Mouse (Mus musculus): ENCODE measurements around the gene Prkab2. TPM values are rescaled to one million over a fixed set of nuclear protein-coding genes. Genes with fewer than 3 reads are reported as not detected.

Gene Prkab2
- total and polyA plus RNA-seq, 3 experiments: 0.68 to 1.5 (median 1.4) TPM

GRCm38 (mm10) chr3:97649469-97649868, 8.5 kb upstream of the Prkab2 start:
- Histone ChIP-seq H3K9ac (ENCODE audit: insufficient read depth, low read depth) (no peak overlapping the region), H3K27me3 (replicated peaks) (peaks cover 4% of the 10 kb centered on the region), H3K9me3 (replicated peaks; ENCODE audit: low read length) (peaks cover 2% of the 10 kb centered on the region), H3K4me1 (ENCODE audit: control insufficient read depth in 1 of 2, insufficient read depth in 2 of 2) (no peaks in the 10 kb centered on the region), H3K27ac (ENCODE audit: insufficient read depth, low read depth) (no peak overlapping the region), H3K4me3 (replicated peaks in 1 of 3; ENCODE audit: low read depth in 2 of 3, low read length in 2 of 3, poor library complexity in 1 of 3) (no peak overlapping the region), H3K36me3 (replicated peaks in 1 of 2; ENCODE audit: control insufficient read depth in 1 of 2, insufficient read depth in 1 of 2, low read length in 1 of 2) (no peaks in the 10 kb centered on the region), H3K79me2 (replicated peaks; ENCODE audit: control insufficient read depth, extremely low read depth, insufficient read depth, poor library complexity, severe bottlenecking) (no peaks in the 10 kb centered on the region), H3K4me2 (ENCODE audit: insufficient read depth, low read depth, poor library complexity, severe bottlenecking) (no peak overlapping the region)
- dilution Hi-C loops (cut with MboI; ENCODE audit: extremely low pct_ligation_motif_present, extremely low pct_unique_long_range_greater_than_20kb, low sequenced_read_pairs) (no loop called here), in situ Hi-C loops (cut with MboI; ENCODE audit: low pct_ligation_motif_present, low pct_unique_long_range_greater_than_20kb, low sequenced_read_pairs) (no loop called here)
- TF ChIP-seq MAX (IDR thresholded peaks at IDR 0.05; ENCODE audit: low read length): no peak
- no peak for TF ChIP-seq ZC3H11A (IDR thresholded peaks at IDR 0.05; ENCODE audit: low read depth, low read length)
- TF ChIP-seq GABPA (IDR thresholded peaks at IDR 0.05; ENCODE audit: insufficient replicate concordance, low read depth, low read length): no peak
- TF ChIP-seq TBP (conservative IDR thresholded peaks at IDR 0.05; ENCODE audit: low read depth, low read length): no peak
- TF ChIP-seq ELF1 (IDR thresholded peaks at IDR 0.05; ENCODE audit: low read depth, low read length): no peak
- TF ChIP-seq BHLHE40 (IDR thresholded peaks at IDR 0.05; ENCODE audit: low read depth, low read length): no peak
- TF ChIP-seq MXI1 (IDR thresholded peaks at IDR 0.05; ENCODE audit: low read depth, low read length): no peak
- no peak for TF ChIP-seq PAX5 (IDR thresholded peaks at IDR 0.05; ENCODE audit: low read length)
- no peak for TF ChIP-seq RCOR1 (conservative IDR thresholded peaks at IDR 0.05; ENCODE audit: low read depth, low read length)
- DNase-seq (ENCODE audit: extremely low read depth): no peak

DNA sequence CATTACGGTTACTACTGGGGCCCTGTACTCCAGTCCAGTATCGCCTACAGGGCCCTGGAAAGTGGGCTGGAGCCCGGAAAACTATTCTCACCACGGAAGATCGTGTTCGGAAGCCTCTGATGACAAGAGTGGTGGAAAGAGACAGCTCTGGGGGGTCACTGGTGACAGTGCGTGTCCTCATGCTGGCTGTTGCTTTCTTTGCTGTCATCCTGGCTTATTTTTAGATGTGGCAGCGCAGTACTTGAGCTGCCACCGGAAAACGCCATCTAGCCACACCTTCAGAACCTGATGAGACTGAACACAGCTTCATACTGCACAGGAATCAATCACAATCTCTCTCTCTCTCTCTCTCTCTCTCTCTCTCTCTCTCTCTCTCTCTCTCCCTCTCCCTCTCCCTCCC, 6.4 kb upstream of the Prkab2 start:
- dilution Hi-C loops (cut with MboI; ENCODE audit: extremely low pct_ligation_motif_present, extremely low pct_unique_long_range_greater_than_20kb, low sequenced_read_pairs) (no loop called here), in situ Hi-C loops (cut with MboI; ENCODE audit: low pct_ligation_motif_present, low pct_unique_long_range_greater_than_20kb, low sequenced_read_pairs) (no loop called here)
- H3K9me3 ChIP-seq (replicated peaks; ENCODE audit: low read length): peaks cover 7% of the 10 kb centered on the region
- H3K4me3 ChIP-seq (replicated peaks in 1 of 3; ENCODE audit: low read depth in 2 of 3, low read length in 2 of 3, poor library complexity in 1 of 3): no peak overlapping the region
- no peaks in the 10 kb centered on the region for H3K36me3 ChIP-seq (replicated peaks in 1 of 2; ENCODE audit: control insufficient read depth in 1 of 2, insufficient read depth in 1 of 2, low read length in 1 of 2)
- no peak overlapping the region for H3K9ac ChIP-seq (ENCODE audit: insufficient read depth, low read depth)
- H3K27ac ChIP-seq (ENCODE audit: insufficient read depth, low read depth): no peak overlapping the region
- no peaks in the 10 kb centered on the region for H3K4me1 ChIP-seq (ENCODE audit: control insufficient read depth in 1 of 2, insufficient read depth in 2 of 2)
- no peak for DNase-seq (ENCODE audit: extremely low read depth)
- TF ChIP-seq ZKSCAN1 (IDR thresholded peaks at IDR 0.05; ENCODE audit: borderline replicate concordance, low read depth, low read length): no peak
- no peak for TF ChIP-seq ZMIZ1 (IDR thresholded peaks at IDR 0.05; ENCODE audit: low read depth, low read length)
- no peak for TF ChIP-seq E2F4 (IDR thresholded peaks at IDR 0.05; ENCODE audit: insufficient replicate concordance, low read depth, low read length)
- no peak for TF ChIP-seq USF2 (conservative IDR thresholded peaks at IDR 0.05; ENCODE audit: low read depth, low read length)
- no peak for TF ChIP-seq UBTF (IDR thresholded peaks at IDR 0.05; ENCODE audit: low read depth, low read length)
- TF ChIP-seq MYC (IDR thresholded peaks at IDR 0.05; ENCODE audit: low read depth, low read length): no peak
- TF ChIP-seq SIN3A (IDR thresholded peaks at IDR 0.05; ENCODE audit: low read length): no peak
- TF ChIP-seq GABPA (IDR thresholded peaks at IDR 0.05; ENCODE audit: insufficient replicate concordance, low read depth, low read length): no peak
- TF ChIP-seq ELF1 (IDR thresholded peaks at IDR 0.05; ENCODE audit: low read depth, low read length): no peak
- no peak for TF ChIP-seq EP300 (IDR thresholded peaks at IDR 0.05; ENCODE audit: low read length)
- no peak for TF ChIP-seq ZC3H11A (IDR thresholded peaks at IDR 0.05; ENCODE audit: low read depth, low read length)
- H3K27me3 ChIP-seq (replicated peaks): peaks cover 6% of the 10 kb centered on the region
- H3K4me2 ChIP-seq (ENCODE audit: insufficient read depth, low read depth, poor library complexity, severe bottlenecking): no peak overlapping the region
- no peaks in the 10 kb centered on the region for H3K79me2 ChIP-seq (replicated peaks; ENCODE audit: control insufficient read depth, extremely low read depth, insufficient read depth, poor library complexity, severe bottlenecking)
